Mouse (Mus musculus) testis, adult 2 months (tissue): ENCODE results near the gene Olfr1205.

Experiments
- CTCF ChIP-seq: fragments of 200-500 bp; IDR thresholded peaks from 2 replicates; pipeline ENCODE4 v1.5.1; 2012; ENCODE audit warnings: low read depth, mild to moderate bottlenecking, inconsistent platforms, low read length, moderate library complexity; ENCODE audit not compliant: control insufficient read depth, insufficient read depth, insufficient replicate concordance
- POLR2A ChIP-seq: fragments of 200-500 bp; IDR thresholded peaks from 2 replicates; pipeline ENCODE4 v1.6.1; 2012; ENCODE audit warnings: low read depth, mild to moderate bottlenecking, inconsistent platforms, low read length, moderate library complexity; ENCODE audit not compliant: control insufficient read depth

GRCm38 (mm10) chr2:88838477-88838876 lies 8.9 kb downstream of the Olfr1205 start:
- TF ChIP-seq CTCF (no peak), POLR2A (no peak)
